22 mouse cellular contexts compared by ENCODE assay signal in the genomic region with DNA sequence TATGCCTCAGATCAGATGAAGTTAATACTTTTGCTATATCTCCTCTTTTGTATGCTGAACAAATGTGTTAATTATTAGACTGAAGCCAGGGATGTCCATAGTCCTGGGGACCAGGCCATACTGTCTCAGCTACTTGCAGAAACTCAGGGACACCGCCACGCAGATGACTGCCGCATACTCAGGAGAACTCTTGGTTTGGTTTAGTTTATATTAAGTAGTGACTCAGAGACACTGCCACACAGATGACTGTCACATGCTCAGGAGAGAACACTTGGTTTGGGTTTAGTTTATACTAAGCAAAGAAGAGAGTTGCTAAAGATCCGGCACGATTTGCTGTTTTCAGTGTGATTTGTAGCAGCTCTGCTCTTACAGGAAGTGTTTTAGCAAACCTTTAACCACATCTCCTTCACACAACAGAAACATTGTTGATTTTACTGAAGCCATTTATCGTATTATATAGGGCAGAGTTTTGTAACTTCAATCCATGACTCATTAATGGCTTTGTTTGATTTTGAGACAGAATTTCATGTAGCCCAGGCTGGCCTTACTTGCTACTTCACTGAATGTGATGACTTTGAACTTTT. TPM values are rescaled to one million over a fixed set of nuclear protein-coding genes. Genes with fewer than 3 reads are reported as not detected.
DNase-seq lines count a peak whose midpoint lies in the region; ATAC-seq lines count a peak whose summit lies in the region.
"Had no signal": no experiment of that assay in that cellular context is flagged by ENCODE, and none has a peak within 500 bp of the region (broad histone marks: within the 10 kb centered on the region; RNA-seq: fewer than 3 reads in every experiment).

No protein-coding gene starts in this region.

- peak; percentile 30 for DNase-seq in CD4-positive helper T cell, adult 2 months (ENCODE audit: low read depth, low spot score)
- peak; percentile 4 for DNase-seq in yolk sac, embryonic 10.5 days (ENCODE audit: low spot score)

- ATAC-seq in activated CD4-positive, CD25-positive, alpha-beta regulatory T cell, adult 4 months, result peak; percentile 72
- peak; percentile 77 for ATAC-seq in granulocyte monocyte progenitor cell, adult 5-6 weeks (replicated peaks; ENCODE audit: poor library complexity, severe bottlenecking)
- ATAC-seq in inflammation-experienced regulatory T-cells, adult 6 months, result peak; percentile 79
- peak; percentile 70 for ATAC-seq in megakaryocyte, adult 5-6 weeks (ENCODE audit: poor library complexity, severe bottlenecking)

RNA-seq across cellular contexts. Expression of gene Mthfs, which starts 10.3 kb away (rescaled TPM):
- 10 to 100 TPM; 86.2 to 93.4 TPM for polyA plus RNA-seq in activated CD4-positive, CD25-positive, alpha-beta regulatory T cell, adult 4 months (2017; shearing (Covaris generic))
- total RNA-seq in granulocyte monocyte progenitor cell, adult 5-6 weeks (2014; fragmentation: Nextera tagmentation), result 34.7 and 46.4 TPM in 2 replicates
- 11.1 and 33.7 TPM in 2 replicates for total RNA-seq in granulocyte monocyte progenitor cell, adult 5-6 weeks (2017)
- 100 to 1,000 TPM in 1 of 3 experiments, 10 to 100 TPM in 2; 85.3 to 110 (median 93.7) TPM for polyA plus RNA-seq in inflammation-experienced regulatory T-cells, adult 6 months (2017; shearing (Covaris generic))
- total RNA-seq in megakaryocyte, adult 5-6 weeks (2015), result 38.1 and 42.4 TPM in 2 replicates
- 19.1 and 23.7 TPM in 2 replicates for total RNA-seq in megakaryocyte, adult 5-6 weeks (2017)

RNA-seq across cellular contexts. Expression of gene Gm29094, which starts 21.6 kb away (rescaled TPM):
- 10 to 100 TPM in 1 of 2 experiments, 1 to 10 TPM in 1; 1.7 to 35.6 TPM for polyA plus RNA-seq in activated CD4-positive, CD25-positive, alpha-beta regulatory T cell, adult 4 months (2017; shearing (Covaris generic))
- not detected in 2 replicates for total RNA-seq in granulocyte monocyte progenitor cell, adult 5-6 weeks (2014; fragmentation: Nextera tagmentation)
- total RNA-seq in granulocyte monocyte progenitor cell, adult 5-6 weeks (2017), result 1.1 TPM in 1 of 2 replicates, not detected in the other
- polyA plus RNA-seq in inflammation-experienced regulatory T-cells, adult 6 months (2017; shearing (Covaris generic)), result 10 to 100 TPM in 2 of 3 experiments, 1 to 10 TPM in 1; 8.7 to 48.0 (median 45.0) TPM
- total RNA-seq in megakaryocyte, adult 5-6 weeks (2015), result 2.2 TPM in 1 of 2 replicates, not detected in the other
- 3.3 TPM in 1 of 2 replicates, not detected in the other for total RNA-seq in megakaryocyte, adult 5-6 weeks (2017)
- total RNA-seq: adrenal gland, adult 8-10 months; adrenal gland, postnatal 25 days; forebrain, postnatal 0 days; gastrocnemius, adult 2 months; gastrocnemius, postnatal 14 days; heart, postnatal 10 days; heart, postnatal 36 days; hindbrain, postnatal 0 days; MEL had no signal
- polyA plus RNA-seq: C2C12; forebrain, embryonic 14.5 days; frontal cortex, adult 2 months; heart, embryonic 12.5 days; heart, embryonic 15.5 days; hindbrain, embryonic 11.5 days; hindbrain, embryonic 14.5 days; hindbrain, postnatal 0 days had no signal

RNA-seq across cellular contexts. Expression of gene Bcl2a1b, which starts 21.8 kb away (rescaled TPM):
- 100 to 1,000 TPM; 267 to 340 TPM for polyA plus RNA-seq in activated CD4-positive, CD25-positive, alpha-beta regulatory T cell, adult 4 months (2017; shearing (Covaris generic))
- not detected in 2 replicates for total RNA-seq in granulocyte monocyte progenitor cell, adult 5-6 weeks (2014; fragmentation: Nextera tagmentation)
- 3.0 TPM in 1 of 2 replicates, not detected in the other for total RNA-seq in granulocyte monocyte progenitor cell, adult 5-6 weeks (2017)
- polyA plus RNA-seq in inflammation-experienced regulatory T-cells, adult 6 months (2017; shearing (Covaris generic)), result 100 to 1,000 TPM; 262 to 408 (median 397) TPM
- total RNA-seq in megakaryocyte, adult 5-6 weeks (2015), result 5.4 TPM in 2 replicates
- 7.6 and 9.9 TPM in 2 replicates for total RNA-seq in megakaryocyte, adult 5-6 weeks (2017)
- total RNA-seq: gastrocnemius, adult 2 months; gastrocnemius, postnatal 14 days; MEL had no signal
- polyA plus RNA-seq: C2C12 had no signal

Comparison
In these comparisons a context has a peak if more than half of its experiments do, and no peak if none do; other contexts are left out.
1. Peak in every context shown above with its lines: DNase-seq and ATAC-seq.